Comparison of ENCODE assay signal across 31 mouse cellular contexts in genomic region chr17:25953161-25953560, GRCm38 (mm10). TPM values are rescaled to one million over a fixed set of nuclear protein-coding genes. Genes with fewer than 3 reads are reported as not detected.
DNase-seq lines count a peak whose midpoint lies in the region; ATAC-seq and TF ChIP-seq lines count a peak whose summit lies in the region.
"Had no signal": no experiment of that assay in that cellular context is flagged by ENCODE, and none has a peak within 500 bp of the region (broad histone marks: within the 10 kb centered on the region; RNA-seq: fewer than 3 reads in every experiment).

No protein-coding gene starts in this region.

- no peak overlapping the region for H3K4me3 ChIP-seq in layer of hippocampus, adult 2 months
- H3K4me3 ChIP-seq: erythroblast, embryonic 14.5 days; forebrain, embryonic 12.5 days; heart, embryonic 12.5 days; limb, embryonic 15.5 days; megakaryocyte, embryonic 14.5 days; midbrain, embryonic 13.5 days; neural tube, embryonic 12.5 days had no signal

- ATAC-seq in granulocyte monocyte progenitor cell, adult 5-6 weeks (replicated peaks; ENCODE audit: poor library complexity, severe bottlenecking): no peak
- ATAC-seq: midbrain, embryonic 13.5 days had no signal

- no peak for DNase-seq in layer of hippocampus, adult 2 months (ENCODE audit: low spot score in 2 of 2)
- DNase-seq in layer of hippocampus, postnatal 25 days (ENCODE audit: extremely low spot score in 1 of 2, low spot score in 1 of 2): no peak
- peak; percentile 89 for DNase-seq in cerebellum, adult 11-12 months
- peak; percentile 88 for DNase-seq in cerebellum, adult 9-10 months
- no peak for DNase-seq in embryo, embryonic 10 days (ENCODE audit: low spot score)
- no peak for DNase-seq in thymus, adult 18-20 months
- DNase-seq: adrenal gland, adult 8-10 months; embryo, embryonic 11 days; gastrocnemius, postnatal 10 days; heart, adult 11 months; heart, postnatal 10 days; kidney, adult 11 months; kidney, postnatal 36 days; lung, embryonic 14.5 days; lung, postnatal 36 days; retina, postnatal 1 day; right cerebral cortex, postnatal 25 days; spleen, adult 18-20 months; thymus, postnatal 14 days had no signal

- no peak for TF ChIP-seq CTCF in layer of hippocampus, adult 2 months (conservative IDR thresholded peaks at IDR 0.05)

- 0 out of 2 replicates have a peak overlapping the region, but pooled peaks have one; percentile 5 for H3K27ac ChIP-seq in layer of hippocampus, adult 2 months
- H3K27ac ChIP-seq: embryonic facial prominence, embryonic 13.5 days; forebrain, embryonic 12.5 days; limb, embryonic 15.5 days; liver, embryonic 14.5 days; midbrain, embryonic 13.5 days; neural tube, embryonic 12.5 days had no signal

RNA-seq across cellular contexts. Expression of gene A930017K11Rik, which starts 0.8 kb away (rescaled TPM):
- total RNA-seq in layer of hippocampus, adult 2 months (2021): under 1 TPM; 0.41 to 0.64 TPM
- total RNA-seq in layer of hippocampus, postnatal 25 days (2021): under 1 TPM; 0.34 to 0.47 TPM
- not detected in 2 replicates for total RNA-seq in granulocyte monocyte progenitor cell, adult 5-6 weeks (2014; fragmentation: Nextera tagmentation)
- not detected in 2 replicates for total RNA-seq in granulocyte monocyte progenitor cell, adult 5-6 weeks (2017)
- total RNA-seq: adrenal gland, adult 8-10 months; gastrocnemius, postnatal 10 days; heart, postnatal 10 days; MEL had no signal

RNA-seq across cellular contexts. Expression of gene Nhlrc4, which starts 8.4 kb away (rescaled TPM):
- total RNA-seq in layer of hippocampus, adult 2 months (2021): 1 to 10 TPM; 1.3 to 1.5 TPM
- under 1 TPM in 1 of 2 experiments, not detected in 1; 0.52 TPM for total RNA-seq in layer of hippocampus, postnatal 25 days (2021)
- not detected in 2 replicates for total RNA-seq in granulocyte monocyte progenitor cell, adult 5-6 weeks (2014; fragmentation: Nextera tagmentation)
- total RNA-seq in granulocyte monocyte progenitor cell, adult 5-6 weeks (2017): not detected in 2 replicates
- total RNA-seq: adrenal gland, adult 8-10 months; gastrocnemius, postnatal 10 days; heart, postnatal 10 days; left cerebral cortex, postnatal 25 days had no signal

RNA-seq across cellular contexts. Expression of gene Pigq, which starts 8.4 kb away (rescaled TPM):
- total RNA-seq in layer of hippocampus, adult 2 months (2021): 100 to 1,000 TPM; 120 TPM
- 100 to 1,000 TPM; 135 to 137 TPM for total RNA-seq in layer of hippocampus, postnatal 25 days (2021)
- 63.5 and 87.9 TPM in 2 replicates for total RNA-seq in granulocyte monocyte progenitor cell, adult 5-6 weeks (2014; fragmentation: Nextera tagmentation)
- total RNA-seq in granulocyte monocyte progenitor cell, adult 5-6 weeks (2017): 32.4 and 37.1 TPM in 2 replicates

RNA-seq across cellular contexts. Expression of gene Capn15, which starts 32.4 kb away (rescaled TPM):
- total RNA-seq in layer of hippocampus, adult 2 months (2021): 10 to 100 TPM; 53.6 to 58.8 TPM
- total RNA-seq in layer of hippocampus, postnatal 25 days (2021): 10 to 100 TPM; 48.7 to 55.2 TPM
- total RNA-seq in granulocyte monocyte progenitor cell, adult 5-6 weeks (2014; fragmentation: Nextera tagmentation): 12.5 and 16.4 TPM in 2 replicates
- total RNA-seq in granulocyte monocyte progenitor cell, adult 5-6 weeks (2017): 3.2 and 5.3 TPM in 2 replicates

RNA-seq across cellular contexts. Expression of gene Rab40c, which starts 33.6 kb away (rescaled TPM):
- 10 to 100 TPM; 50.1 to 51.1 TPM for total RNA-seq in layer of hippocampus, adult 2 months (2021)
- 10 to 100 TPM; 41.0 to 52.9 TPM for total RNA-seq in layer of hippocampus, postnatal 25 days (2021)
- total RNA-seq in granulocyte monocyte progenitor cell, adult 5-6 weeks (2014; fragmentation: Nextera tagmentation): 9.4 and 15.9 TPM in 2 replicates
- total RNA-seq in granulocyte monocyte progenitor cell, adult 5-6 weeks (2017): 7.2 and 11.8 TPM in 2 replicates

Comparison
In these comparisons a context has a peak if more than half of its experiments do, and no peak if none do; other contexts are left out.
1. DNase-seq: peak in cerebellum, adult 11-12 months (single experiment) and cerebellum, adult 9-10 months (single experiment); none in layer of hippocampus, adult 2 months (0 of 2), layer of hippocampus, postnatal 25 days (0 of 2), embryo, embryonic 10 days (single experiment) and thymus, adult 18-20 months (0 of 2).